Mouse (Mus musculus): ENCODE results near the gene Rps21. TPM values are rescaled to one million over a fixed set of nuclear protein-coding genes. Genes with fewer than 3 reads are reported as not detected.
"Not testable (repeated sequence)": the region's sequence is repeated elsewhere in the genome, so short reads cannot be mapped to it uniquely, and the experiment has no call there.

The Rps21 gene
- total RNA-seq, 2 experiments from 2014 or later = 551 to 611 TPM

- intact Hi-C loops (cut with DNase I) = loop anchor here (5.0 to 10.0 kb wide), 3 partner anchors 47 to 340 kb away; no protein-coding TSS in a partner anchor
- DNase-seq (ENCODE audit: extremely low spot score in 1 of 2, low spot score in 2 of 2) = no peak
Observed at GRCm38 (mm10) chr2:180254436-180255209, 2.6 kb upstream of the Rps21 start.

DNA sequence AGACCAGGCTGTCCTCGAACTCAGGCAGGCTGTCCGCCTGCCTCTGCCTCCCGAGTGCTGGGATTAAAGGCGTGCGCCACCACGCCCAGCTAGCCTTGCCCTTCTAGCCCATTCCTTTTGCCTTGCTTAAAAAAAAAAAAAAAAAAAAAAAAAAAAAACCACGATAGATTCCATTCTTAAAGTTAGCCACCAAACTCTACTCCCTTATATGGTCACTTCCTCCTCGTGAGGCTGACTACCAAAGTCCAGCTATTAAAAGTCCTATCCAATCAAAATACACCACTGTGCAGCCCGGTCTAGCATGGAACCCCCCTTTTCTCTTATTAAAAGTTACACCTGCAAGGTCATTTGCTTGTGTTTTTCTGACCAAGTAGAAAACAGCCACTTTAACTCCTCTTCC is 1.5 kb upstream of the Rps21 start:
- intact Hi-C loops (cut with DNase I) = loop anchor here (10.0 kb wide), 1 partner anchor 341 kb away; no protein-coding TSS in a partner anchor
- DNase-seq (ENCODE audit: extremely low spot score in 1 of 2, low spot score in 2 of 2) = no peak

GRCm38 (mm10) chr2:180256296-180257000 is 729 bp upstream of the Rps21 start:
- no peak for DNase-seq (ENCODE audit: extremely low spot score in 1 of 2, low spot score in 2 of 2)
- intact Hi-C loops (cut with DNase I) = loop anchor here (10.0 kb wide), 1 partner anchor 342 kb away; no protein-coding TSS in a partner anchor

DNA sequence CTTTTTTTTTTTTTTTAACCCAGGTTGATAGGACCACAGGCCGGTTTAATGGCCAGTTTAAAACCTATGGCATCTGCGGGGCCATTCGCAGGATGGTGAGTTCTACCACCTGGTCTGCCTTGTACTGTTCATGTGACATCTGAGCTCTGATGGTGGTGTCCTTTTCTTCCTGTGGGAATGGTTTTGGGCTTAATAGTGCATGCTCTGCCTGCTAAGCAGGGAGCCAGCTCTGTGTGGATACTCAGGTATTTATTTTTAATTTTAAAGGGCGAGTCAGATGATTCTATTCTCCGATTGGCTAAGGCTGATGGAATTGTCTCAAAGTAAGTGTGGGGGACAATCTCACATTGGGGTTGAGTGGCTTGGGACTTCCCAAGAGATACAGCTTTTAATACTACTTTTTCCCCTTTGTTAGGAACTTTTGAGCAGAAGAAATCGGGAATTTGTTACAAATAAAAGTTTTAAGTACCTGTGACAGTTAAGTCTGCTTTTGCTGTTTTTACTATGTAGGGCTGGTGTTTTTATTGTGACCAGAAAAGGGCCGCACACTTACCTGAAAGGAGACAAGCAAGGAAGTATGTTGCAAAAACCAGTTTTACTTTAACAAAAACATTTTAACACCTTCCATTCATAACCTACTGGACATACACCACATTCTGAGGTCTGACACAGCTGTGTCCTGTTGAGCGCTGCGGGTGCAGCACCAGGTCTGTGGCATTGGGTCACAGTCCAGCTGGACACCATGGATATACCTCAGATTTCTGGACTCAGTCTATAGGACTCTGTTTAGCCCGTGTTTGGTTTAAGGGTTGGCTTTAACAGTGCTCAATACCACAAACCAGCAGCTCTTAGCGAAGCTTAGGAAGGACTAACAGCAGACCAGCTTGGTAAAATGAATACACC is 1.0 kb downstream of the Rps21 start:
- intact Hi-C loops (cut with DNase I) = loop anchor here (10.0 kb wide), 1 partner anchor 343 kb away; no protein-coding TSS in a partner anchor
- no peak for DNase-seq (ENCODE audit: extremely low spot score in 1 of 2, low spot score in 2 of 2)

GRCm38 (mm10) chr2:180258951-180259484 is 1.8 kb downstream of the Rps21 start:
- intact Hi-C loops (cut with DNase I) = loop anchor here (10.0 kb wide), 1 partner anchor 344 kb away; no protein-coding TSS in a partner anchor
- DNase-seq (ENCODE audit: extremely low spot score in 1 of 2, low spot score in 2 of 2) = not testable (repeated sequence)

- DNase-seq (ENCODE audit: extremely low spot score in 1 of 2, low spot score in 2 of 2) = not testable (repeated sequence)
- intact Hi-C loops (cut with DNase I) = loop anchor here (10.0 kb wide), 1 partner anchor 345 kb away; no protein-coding TSS in a partner anchor
Observed at GRCm38 (mm10) chr2:180259826-180260609, 2.8 kb downstream of the Rps21 start.

- intact Hi-C loops (cut with DNase I) = no loop called here
- DNase-seq (ENCODE audit: extremely low spot score in 1 of 2, low spot score in 2 of 2) = no peak
Observed at GRCm38 (mm10) chr2:180260610-180261480, 3.7 kb downstream of the Rps21 start.

GRCm38 (mm10) chr2:180261901-180262300 is 4.7 kb downstream of the Rps21 start:
- DNase-seq (ENCODE audit: extremely low spot score in 1 of 2, low spot score in 2 of 2) = no peak
- intact Hi-C loops (cut with DNase I) = no loop called here

DNA sequence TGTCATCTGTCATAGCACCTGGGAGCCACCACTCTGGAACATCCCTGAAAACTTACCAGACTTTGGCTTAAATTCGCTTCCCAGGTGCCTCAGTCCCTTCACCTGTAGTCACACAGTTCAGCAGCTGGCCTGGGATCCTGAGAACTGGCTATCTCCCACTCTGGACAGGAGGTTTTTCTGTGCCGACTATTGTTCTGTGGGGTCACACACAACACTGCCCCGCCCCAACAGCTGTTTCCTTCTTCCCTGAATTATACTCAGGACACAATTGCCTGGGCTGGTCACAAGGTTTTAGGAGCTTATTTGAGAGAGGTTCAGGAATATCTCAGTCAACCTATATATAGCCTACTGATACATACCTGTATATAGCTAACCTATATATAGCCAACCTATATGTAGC is 5.3 kb downstream of the Rps21 start:
- no peak for DNase-seq (ENCODE audit: extremely low spot score in 1 of 2, low spot score in 2 of 2)
- intact Hi-C loops (cut with DNase I) = no loop called here

- intact Hi-C loops (cut with DNase I) = no loop called here
- DNase-seq (ENCODE audit: extremely low spot score in 1 of 2, low spot score in 2 of 2) = no peak
Observed at GRCm38 (mm10) chr2:180262891-180263290, 5.7 kb downstream of the Rps21 start.

DNA sequence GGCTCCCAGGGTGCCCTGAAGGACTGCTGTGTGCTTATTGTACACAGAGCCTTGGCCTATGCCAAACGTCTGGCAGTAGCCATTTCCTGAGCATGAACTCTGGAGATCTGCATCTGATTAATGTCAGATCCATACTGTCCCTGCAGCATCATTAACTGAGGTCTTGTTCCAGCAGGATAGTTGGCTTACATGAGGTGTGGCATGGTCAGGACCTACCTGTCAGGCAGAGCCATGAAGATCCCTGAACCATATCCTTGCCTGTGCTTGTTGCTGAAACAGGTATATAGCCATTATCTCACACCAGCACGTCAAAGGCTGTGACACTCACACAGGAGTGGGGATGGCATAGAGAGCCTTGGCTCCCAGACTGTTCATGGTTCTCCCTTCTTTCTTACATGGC is 10.8 kb downstream of the Rps21 start:
- intact Hi-C loops (cut with DNase I) = no loop called here
- DNase-seq (ENCODE audit: extremely low spot score in 1 of 2, low spot score in 2 of 2) = no peak

DNA sequence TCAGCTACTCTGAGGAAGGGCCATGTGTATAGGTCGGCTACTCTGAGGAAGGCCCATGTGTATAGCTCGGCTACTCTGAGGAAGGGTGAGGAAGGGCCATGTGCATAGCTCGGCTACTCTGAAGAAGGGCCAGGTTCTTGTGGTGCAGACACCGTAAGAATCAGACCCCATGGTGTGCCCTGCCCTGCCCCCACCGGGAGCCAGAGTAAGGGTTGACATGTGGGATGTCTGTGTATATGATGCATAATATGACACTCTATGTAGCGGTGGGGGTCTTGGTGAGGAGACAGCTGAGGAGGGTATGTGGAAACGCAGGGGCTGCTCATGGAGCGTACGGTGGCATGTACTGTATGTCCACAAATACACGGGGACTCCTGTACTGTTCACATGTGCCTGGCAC is 12.2 kb downstream of the Rps21 start:
- intact Hi-C loops (cut with DNase I) = no loop called here
- no peak for DNase-seq (ENCODE audit: extremely low spot score in 1 of 2, low spot score in 2 of 2)

DNA sequence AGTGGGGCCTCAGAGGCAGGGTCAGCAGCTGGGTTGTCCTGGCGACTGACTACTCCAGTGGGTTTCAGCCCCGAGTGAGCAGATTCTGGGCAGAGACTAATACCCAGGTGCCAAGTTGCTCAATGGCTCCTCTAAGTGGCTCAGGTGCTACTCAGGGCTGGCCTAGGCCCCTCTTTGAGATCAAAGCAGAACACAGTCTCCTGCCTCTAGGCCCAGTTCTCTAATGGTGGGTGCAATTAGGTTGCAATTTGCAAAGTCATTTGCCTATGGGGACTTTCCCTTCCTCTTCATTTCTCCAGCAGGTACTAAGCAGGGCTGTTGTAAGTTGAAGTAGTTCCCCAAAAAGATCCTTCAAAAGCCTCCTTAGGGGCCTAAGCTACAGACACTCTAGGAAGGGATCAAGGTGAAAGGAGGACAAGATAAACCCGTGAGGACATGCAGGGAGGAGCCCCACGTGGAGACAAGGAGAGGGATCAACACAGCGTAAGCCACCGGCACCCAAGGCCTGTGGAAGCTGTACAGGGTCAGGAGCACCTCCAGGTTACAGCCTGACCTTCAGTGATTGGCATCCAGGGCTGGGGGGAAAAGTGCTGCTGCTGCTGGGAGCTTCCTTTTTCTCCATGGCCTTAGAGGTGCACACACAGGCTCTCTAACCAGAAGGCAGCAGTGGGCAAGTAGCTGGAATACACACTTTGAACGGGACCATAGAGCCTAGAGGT is 13.5 kb downstream of the Rps21 start:
- intact Hi-C loops (cut with DNase I) = loop anchor here (10.0 kb wide), 1 partner anchor 504 kb away; the partner anchor contains the start of gene Bhlhe23
- no peak for DNase-seq (ENCODE audit: extremely low spot score in 1 of 2, low spot score in 2 of 2)

DNA sequence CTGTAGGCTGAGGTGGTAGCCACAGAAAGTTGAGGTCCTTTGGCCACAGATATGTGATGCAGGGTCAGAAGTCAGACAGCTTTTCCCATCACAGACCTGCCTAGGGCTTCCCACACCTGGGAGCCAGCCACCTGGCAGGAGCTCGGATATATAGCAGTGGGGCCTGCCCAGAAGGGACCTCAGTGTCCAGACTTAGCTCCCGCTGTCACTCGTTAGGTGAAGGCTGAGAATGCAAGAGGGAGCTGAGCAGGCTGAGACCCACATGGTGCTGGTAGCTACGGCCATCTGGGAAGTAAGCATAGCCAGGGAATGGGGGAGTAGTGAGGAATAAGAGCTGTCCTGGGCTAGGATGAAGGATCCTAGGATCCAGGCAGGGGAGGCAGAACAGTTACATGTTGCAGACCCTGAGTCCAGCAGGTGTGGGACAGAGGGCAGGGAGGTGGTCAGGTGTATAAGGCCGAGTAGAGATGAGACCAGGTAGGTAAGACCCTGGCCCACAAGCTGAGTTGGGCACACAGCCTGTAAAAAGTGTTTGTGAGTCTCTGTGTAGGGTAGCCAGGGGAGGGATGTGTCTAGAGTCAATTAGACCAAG is 14.7 kb downstream of the Rps21 start:
- no peak for DNase-seq (ENCODE audit: extremely low spot score in 1 of 2, low spot score in 2 of 2)
- intact Hi-C loops (cut with DNase I) = loop anchor here (10.0 kb wide), 1 partner anchor 503 kb away; the partner anchor contains the start of gene Bhlhe23

GRCm38 (mm10) chr2:180272884-180273321 is 15.7 kb downstream of the Rps21 start:
- peak in 1 of 2 experiments; percentile 74 for DNase-seq (ENCODE audit: extremely low spot score in 1 of 2, low spot score in 2 of 2)
- intact Hi-C loops (cut with DNase I) = loop anchor here (10.0 kb wide), 1 partner anchor 502 kb away; the partner anchor contains the start of gene Bhlhe23

Data from left cerebral cortex, postnatal 10 days (tissue).